Mouse (Mus musculus) effector memory CD4-positive, alpha-beta T cell, adult 5 months (primary cell): Measurements from ENCODE around the gene Nsrp1. TPM values are rescaled to one million over a fixed set of nuclear protein-coding genes. Genes with fewer than 3 reads are reported as not detected.

Source experiments
- polyA plus RNA-seq: library from polyadenylated mRNA; unstranded; fragments of 100-300 nt; shearing (Covaris generic); gene quantifications from one replicate; pipeline ENCODE4 v1.2.1, GENCODE M21; 2017

Nsrp1 gene
- polyA plus RNA-seq = 53.2 TPM

GRCm38 (mm10) chr11:77078273-77079134, at the start of gene Nsrp1:
Gene Nsrp1, minus strand, starts transcription at chr11:77078435.

GRCm38 (mm10) chr11:76997916-76998704, 80.1 kb downstream of the Nsrp1 start, which contains the start of gene Slc6a4:
Gene Slc6a4, plus strand, starts transcription at chr11:76998603.

Other genes starting within 250 kb of the Nsrp1 start
- 2.8 TPM for gene Cpd, start 231.4 kb downstream of the Nsrp1 start, polyA plus RNA-seq
- gene Tmigd1, start 176.3 kb downstream of the Nsrp1 start, polyA plus RNA-seq = not detected
- gene Blmh, start 153.6 kb downstream of the Nsrp1 start, polyA plus RNA-seq = 47.7 TPM
- not detected for gene Slc6a4, start 79.8 kb downstream of the Nsrp1 start, polyA plus RNA-seq
- gene Efcab5, start 110.5 kb upstream of the Nsrp1 start, polyA plus RNA-seq = 0.11 TPM
- 246 TPM for gene Ssh2, start 137.9 kb upstream of the Nsrp1 start, polyA plus RNA-seq